Mouse (Mus musculus) CD4-positive, CD25-positive, alpha-beta regulatory T cell, adult 2 months (primary cell): Measurements from ENCODE around the gene Gse1.

Experiments used
- DNase-seq: peaks from one replicate; pipeline ENCODE4 v3.0.0-alpha.2; 2012; ENCODE audit warnings: low read depth, low spot score

Gene Gse1

GRCm38 (mm10) chr8:120276051-120276890 lies 48.0 kb downstream of the Gse1 start:
- peak; percentile 83 for DNase-seq

- DNase-seq: peak; percentile 41
These were observed 48.7 kb downstream of the Gse1 start for GRCm38 (mm10) chr8:120276891-120277426.

- no peak for DNase-seq
These were observed 49.8 kb downstream of the Gse1 start for GRCm38 (mm10) chr8:120278009-120278408.

- no peak for DNase-seq
These were observed 51.2 kb downstream of the Gse1 start for GRCm38 (mm10) chr8:120279418-120279817.

GRCm38 (mm10) chr8:120281487-120281886 lies 53.2 kb downstream of the Gse1 start:
- DNase-seq: peak; percentile 72

GRCm38 (mm10) chr8:120282465-120282864 lies 54.2 kb downstream of the Gse1 start:
- no peak for DNase-seq

- DNase-seq: no peak
These were observed 56.0 kb downstream of the Gse1 start for GRCm38 (mm10) chr8:120284265-120284664.

- DNase-seq: no peak
These were observed 56.8 kb downstream of the Gse1 start for GRCm38 (mm10) chr8:120285033-120285432.

- DNase-seq: no peak
These were observed 57.6 kb downstream of the Gse1 start for GRCm38 (mm10) chr8:120285878-120286277.

GRCm38 (mm10) chr8:120288122-120288908 lies 60.1 kb downstream of the Gse1 start:
- peak; percentile 58 for DNase-seq

- no peak for DNase-seq
These were observed 60.9 kb downstream of the Gse1 start for GRCm38 (mm10) chr8:120289191-120289590.

GRCm38 (mm10) chr8:120289698-120290181 lies 61.5 kb downstream of the Gse1 start:
- DNase-seq: no peak

- DNase-seq: no peak
These were observed 62.4 kb downstream of the Gse1 start for GRCm38 (mm10) chr8:120290614-120291013.

- DNase-seq: no peak
These were observed 63.4 kb downstream of the Gse1 start for GRCm38 (mm10) chr8:120291650-120292049.

- no peak for DNase-seq
These were observed 64.3 kb downstream of the Gse1 start for GRCm38 (mm10) chr8:120292316-120293107.

GRCm38 (mm10) chr8:120293421-120294357 lies 65.4 kb downstream of the Gse1 start:
- DNase-seq: no peak

- DNase-seq: no peak
These were observed 67.0 kb downstream of the Gse1 start for GRCm38 (mm10) chr8:120294982-120295870.

GRCm38 (mm10) chr8:120297000-120297399 lies 68.7 kb downstream of the Gse1 start:
- DNase-seq: no peak
